Mouse (Mus musculus) hindlimb bud, embryonic 11.5 days (tissue): ENCODE measurements around the gene Ifnlr1.
"Not testable (repeated sequence)": the region's sequence is repeated elsewhere in the genome, so short reads cannot be mapped to it uniquely, and the experiment has no call there.

Experiments
- DNase-seq: peaks from one replicate; pipeline ENCODE4 v3.0.0-alpha.2; 2012; ENCODE audit warnings: low read depth, low spot score; ENCODE audit errors: extremely low spot score

Ifnlr1 gene

DNA sequence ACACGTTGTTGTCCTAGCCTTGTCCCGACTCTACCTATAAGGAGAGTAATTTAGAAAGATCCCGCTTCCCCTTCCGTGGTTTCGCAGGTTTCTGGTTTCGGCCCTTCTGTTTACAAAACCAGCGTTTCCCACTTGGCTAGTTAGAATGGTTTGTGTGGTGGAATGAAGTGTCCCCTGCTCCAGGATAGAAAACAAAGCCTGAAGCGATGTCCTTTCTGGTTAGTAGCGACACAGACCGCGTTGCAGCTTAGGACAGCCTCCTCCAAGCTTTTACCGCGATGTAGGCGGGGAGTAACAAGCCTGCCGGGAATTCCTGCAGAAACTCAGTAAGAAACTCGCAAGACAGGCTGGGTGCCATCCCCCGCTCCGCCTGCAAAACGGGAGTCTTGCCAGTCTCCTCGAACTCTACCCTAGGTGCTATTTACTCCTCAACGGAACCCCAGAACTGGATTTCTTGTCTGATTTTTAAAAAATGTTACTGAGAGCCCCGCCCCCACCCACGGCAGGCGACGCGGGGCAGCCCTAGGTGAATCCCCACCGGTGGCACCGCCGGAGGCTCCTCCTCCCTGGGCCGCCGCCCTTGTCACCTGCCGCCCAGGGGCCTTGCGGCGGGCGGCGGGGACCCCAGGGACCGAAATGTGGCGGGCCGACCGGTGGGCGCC lies at the start of gene Ifnlr1:
Ifnlr1 (plus strand) TSS at position 382 of the 662 bp plus-strand sequence.
- DNase-seq, result no peak

- DNase-seq, result not testable (repeated sequence)
Observed at GRCm38 (mm10) chr4:135641302-135642079, 44.6 kb upstream of the Ifnlr1 start.

DNA sequence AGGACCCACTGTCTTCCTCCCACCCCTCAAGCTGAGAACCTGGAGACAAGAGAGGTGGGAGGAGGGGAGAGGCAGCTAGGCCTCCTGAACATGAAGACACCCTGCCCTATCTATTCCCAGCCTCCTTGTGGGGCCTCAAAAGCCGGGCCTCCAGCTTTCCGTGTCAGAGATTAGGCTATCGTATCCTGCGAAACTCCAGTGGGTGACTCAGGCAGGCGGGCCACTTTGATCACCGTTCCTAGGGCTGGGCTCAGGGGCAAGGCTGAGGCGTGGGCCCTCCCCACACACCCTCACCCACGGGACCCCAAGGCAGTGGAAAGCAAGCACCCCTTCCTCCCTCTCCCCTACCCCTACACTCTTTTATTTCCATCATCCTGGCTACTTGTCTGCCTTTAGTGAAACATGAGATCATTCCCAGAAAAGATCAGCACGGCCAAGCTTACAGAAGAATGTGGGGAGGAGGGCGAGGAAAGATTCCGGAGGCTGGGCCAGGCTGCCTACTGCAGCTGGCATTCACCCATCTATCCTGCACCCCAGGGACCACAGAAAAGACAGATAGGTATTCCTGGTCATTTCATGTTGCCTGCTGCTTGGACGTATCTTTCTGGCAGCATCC lies 41.0 kb upstream of the Ifnlr1 start:
- DNase-seq, result no peak

DNA sequence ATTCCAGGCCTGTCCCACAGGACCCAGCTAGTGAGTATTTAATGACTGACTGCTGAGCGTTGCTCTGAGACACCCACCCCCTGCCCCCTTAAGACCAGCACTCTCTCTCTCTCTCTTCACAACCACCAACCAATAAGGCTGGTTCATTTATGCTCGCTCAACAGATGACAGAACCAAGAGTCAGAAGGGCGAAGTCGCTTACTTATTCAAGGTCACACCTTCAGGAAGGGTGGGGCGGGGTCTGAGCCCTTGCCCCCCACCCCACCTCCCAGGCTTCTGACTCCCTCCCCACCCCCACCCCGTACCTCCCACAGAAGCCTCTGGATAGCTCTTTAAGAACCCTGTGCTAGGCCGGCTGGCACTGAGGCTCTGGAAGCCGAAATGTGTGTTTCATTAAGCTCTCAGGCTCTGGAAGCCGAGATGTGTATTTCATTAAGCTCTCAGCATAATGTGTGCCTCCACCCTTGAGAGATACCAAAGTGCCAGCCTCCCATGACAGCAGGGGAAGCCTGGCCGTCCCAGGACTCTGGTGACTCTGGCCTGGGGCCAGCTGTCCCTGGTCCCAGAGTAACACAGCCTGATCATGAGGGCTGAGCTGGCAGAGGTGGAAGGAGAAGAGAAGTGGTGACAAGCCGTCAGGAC lies 33.0 kb upstream of the Ifnlr1 start:
- DNase-seq, result no peak

- DNase-seq, result no peak
Observed at GRCm38 (mm10) chr4:135653956-135654355, 32.1 kb upstream of the Ifnlr1 start.

DNA sequence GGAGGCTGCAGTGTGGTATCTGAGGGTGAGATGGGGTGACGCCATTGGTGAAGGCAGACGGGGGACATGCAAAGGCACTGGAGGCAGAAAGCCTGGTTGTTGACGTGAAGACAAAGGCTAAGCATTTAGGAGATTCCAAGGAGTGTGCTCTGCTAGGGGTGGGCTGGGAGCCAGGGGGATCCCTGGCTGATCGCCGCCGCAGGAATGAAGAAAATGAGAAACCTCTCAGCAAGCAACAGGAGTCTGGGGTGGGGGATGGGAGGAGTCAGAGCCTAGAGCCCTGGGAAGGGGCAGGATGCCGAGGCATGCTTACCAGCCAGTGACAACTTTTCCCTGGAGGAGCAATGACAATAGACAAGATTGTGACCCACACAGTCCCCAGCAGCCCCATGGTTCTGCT lies 30.6 kb upstream of the Ifnlr1 start:
- no peak for DNase-seq

DNA sequence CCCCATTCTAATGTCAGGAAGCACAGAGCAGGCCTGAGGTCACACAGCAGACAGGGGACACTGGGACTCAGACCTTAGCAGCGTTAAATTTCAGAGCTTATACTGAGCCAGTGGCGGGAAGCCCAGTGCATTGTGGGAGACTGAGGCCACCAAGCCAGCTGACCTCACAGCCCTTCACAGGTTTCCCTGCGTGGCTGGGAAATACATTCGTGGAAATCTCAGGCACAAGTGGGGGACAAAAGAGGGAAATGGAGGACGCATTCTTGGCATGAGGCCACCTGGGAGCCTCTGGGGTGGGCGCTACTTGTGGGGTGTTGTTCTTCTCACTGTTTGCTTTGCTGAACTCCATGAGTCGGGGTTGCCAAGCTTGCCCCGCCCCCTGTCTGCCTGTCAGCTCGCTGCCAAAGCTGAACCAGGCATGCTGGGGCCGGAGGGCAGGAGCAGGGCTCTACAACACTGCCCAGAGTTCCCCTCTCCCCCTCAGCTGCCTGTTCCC lies 29.9 kb upstream of the Ifnlr1 start:
- DNase-seq, result no peak

DNA sequence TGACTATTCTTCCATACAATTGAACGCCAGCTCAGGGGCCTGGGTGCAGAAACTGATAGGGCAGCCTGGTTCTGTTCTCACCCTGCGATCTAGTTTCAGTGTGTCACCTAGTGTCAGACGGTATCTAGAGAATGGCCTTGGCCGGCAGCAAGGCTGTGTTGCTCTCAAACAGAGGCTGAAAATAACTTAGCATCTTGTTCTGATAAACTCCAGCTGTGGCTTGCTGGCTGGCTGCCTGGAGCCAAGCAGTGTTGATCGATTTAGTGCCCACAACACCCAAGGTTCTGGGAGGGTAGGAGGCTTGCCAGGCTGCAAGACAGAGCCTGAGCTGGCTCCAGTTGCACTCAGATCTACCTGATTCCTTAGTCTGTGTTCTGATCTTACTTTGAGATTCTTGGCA lies 27.6 kb upstream of the Ifnlr1 start:
- no peak for DNase-seq

DNA sequence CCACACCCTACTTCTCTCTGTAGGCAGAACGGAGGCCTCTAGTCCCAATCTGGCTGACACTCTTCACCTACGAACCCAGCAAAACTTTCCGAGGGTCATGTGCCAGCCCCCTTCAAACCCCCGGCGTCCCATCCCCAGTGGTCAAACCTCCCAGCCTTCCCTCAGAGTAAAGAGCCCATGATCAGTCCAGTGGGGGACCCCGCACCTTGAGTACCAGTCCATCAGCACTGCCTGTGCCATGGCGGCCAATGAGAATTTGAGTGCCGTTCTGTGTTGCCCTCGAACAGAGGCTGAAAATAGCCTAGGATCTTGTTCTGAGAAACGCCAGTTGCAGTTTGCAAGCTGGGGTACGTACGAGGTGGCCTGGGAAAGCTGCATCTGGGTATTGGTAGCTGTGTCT lies 27.2 kb upstream of the Ifnlr1 start:
- DNase-seq, result no peak

GRCm38 (mm10) chr4:135661082-135661809 lies 24.8 kb upstream of the Ifnlr1 start:
- DNase-seq, result no peak

GRCm38 (mm10) chr4:135661994-135662393 lies 24.1 kb upstream of the Ifnlr1 start:
- no peak for DNase-seq

- DNase-seq, result no peak
Observed at GRCm38 (mm10) chr4:135664656-135665055, 21.4 kb upstream of the Ifnlr1 start.

DNA sequence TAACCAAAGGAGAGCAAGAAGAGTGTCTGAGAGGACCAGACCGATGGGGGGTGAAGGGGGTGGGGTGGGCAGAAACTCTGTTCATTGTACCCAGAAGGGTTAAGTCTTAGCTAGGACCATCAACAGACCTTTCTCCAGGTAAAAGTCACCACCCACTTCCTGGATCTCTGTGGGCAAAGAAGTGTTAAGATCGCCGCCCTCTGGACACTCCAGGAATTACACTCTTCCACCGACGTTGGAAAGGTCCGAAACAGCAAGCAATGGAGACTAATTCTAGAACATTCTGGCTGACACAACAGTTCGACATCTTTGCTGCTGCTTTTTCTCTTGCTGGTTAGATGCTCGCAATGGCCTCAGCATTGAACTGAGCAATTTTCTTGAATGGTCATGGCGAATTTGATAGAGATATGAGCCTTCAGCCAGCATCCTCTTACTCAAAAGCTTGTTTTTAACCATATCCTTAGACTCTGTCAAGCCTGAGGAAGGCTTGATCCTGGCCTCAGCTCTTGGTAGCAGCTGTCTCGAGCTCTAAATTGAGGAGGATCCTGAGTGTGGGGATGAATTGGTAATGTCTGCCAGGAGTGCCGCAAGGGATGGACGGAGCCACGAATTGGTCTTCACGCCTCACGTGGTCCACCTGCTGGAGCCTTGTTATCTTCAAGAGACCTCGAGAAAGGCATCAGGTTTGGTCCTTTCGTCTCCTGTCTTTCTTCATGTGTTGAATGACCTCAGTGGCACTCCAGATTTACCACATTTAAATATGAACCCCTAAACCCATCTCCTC lies 19.7 kb upstream of the Ifnlr1 start:
- no peak for DNase-seq

DNA sequence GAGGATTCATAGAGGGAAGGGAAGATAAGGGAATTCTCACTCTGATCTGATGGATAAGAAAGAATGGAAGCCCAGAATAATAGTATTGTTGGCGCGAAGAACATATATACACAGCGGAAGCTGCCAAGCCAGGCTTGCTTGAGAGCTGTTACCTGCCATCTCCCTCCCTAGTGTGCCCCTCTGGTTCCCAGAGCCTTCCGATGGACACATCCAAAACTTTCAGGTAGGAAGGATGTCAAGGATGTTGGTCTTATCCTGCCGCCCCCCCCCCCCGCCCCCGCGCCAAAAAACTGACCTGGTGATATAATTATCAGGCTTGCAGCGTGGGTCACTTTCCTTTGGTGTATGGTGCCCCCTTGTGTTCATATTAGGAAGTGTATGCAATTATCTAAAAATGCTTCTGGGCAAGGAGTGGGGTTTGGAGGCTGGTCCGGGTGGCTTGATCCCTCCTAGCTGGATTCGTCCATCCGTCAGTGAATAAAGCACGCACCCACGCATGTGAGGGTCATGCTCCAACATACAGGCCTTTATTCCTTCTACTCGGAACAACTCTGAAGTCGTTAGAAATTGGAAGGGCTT lies 18.7 kb upstream of the Ifnlr1 start:
- no peak for DNase-seq

DNA sequence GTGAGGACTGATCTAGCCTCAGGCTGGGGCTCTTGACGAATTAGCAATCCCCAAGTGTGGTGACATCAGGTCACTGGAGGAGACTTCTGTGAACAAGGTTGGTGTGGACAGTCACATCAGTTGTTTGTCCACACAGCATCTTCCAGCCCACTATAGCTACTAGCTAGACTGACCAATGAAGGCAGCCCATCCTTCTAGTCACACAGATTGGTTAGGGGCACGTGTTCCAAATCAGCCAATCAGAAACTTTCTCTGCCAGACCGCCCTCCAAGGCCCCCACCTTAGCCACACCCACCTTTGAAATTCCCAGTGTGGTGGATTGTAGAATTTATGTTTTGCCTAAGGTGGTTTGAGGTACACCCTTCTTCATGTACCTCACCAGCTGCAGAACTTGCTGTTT lies 12.6 kb upstream of the Ifnlr1 start:
- no peak for DNase-seq

- no peak for DNase-seq
Observed at GRCm38 (mm10) chr4:135674993-135675392, 11.1 kb upstream of the Ifnlr1 start.

- no peak for DNase-seq
Observed at GRCm38 (mm10) chr4:135676476-135676875, 9.6 kb upstream of the Ifnlr1 start.

DNA sequence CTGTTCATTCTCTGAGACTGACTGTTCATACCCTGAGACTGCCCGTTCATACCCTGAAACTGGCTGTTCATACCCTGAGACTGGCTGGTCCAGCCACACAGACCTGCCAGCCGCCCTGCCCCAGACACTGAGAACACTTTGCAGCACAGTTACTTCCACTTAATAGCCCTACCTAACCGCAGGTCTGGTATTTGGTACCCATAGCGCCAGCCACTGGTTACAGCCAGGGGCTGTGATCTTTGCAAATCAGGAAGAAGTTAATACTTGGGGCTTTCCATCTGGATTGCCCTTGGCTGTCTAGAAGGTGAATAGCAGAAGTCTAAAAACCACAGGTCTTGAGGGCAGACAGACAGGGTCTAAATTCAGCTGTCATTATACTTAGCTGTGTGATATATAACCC lies 6.8 kb upstream of the Ifnlr1 start:
- no peak for DNase-seq

GRCm38 (mm10) chr4:135681789-135682188 lies 4.3 kb upstream of the Ifnlr1 start:
- DNase-seq, result no peak

DNA sequence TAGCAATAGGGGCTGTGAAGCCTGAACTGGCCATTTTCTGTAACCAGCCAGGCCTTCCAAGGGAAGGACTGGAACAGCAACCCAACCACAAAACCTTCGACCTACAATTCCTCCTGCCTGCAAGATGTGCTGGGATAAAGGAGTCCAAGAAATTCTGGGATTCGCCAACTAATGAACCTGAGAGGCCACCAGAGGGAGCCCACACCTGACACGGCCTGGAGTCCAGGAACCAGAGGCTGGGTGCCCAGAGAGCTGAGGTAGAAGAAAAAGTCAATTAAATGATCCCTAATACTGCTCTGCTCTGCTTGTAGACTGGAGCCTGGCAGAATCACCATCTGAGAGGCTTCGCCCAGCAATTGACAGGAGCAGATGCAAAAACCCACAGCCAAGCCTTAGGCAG lies 2.5 kb upstream of the Ifnlr1 start:
- no peak for DNase-seq
